Mouse (Mus musculus) neural tube, embryonic 14.5 days (tissue): ENCODE data around the gene Slc46a2. TPM values are rescaled to one million over a fixed set of nuclear protein-coding genes. Genes with fewer than 3 reads are reported as not detected.
A peak's percentile ranks its signal among the peaks of the same experiment; 100 is the strongest.

Source experiments
- ATAC-seq: fragments of 200-750 bp; cut with Nextera tagmentation; 2 replicates; pipeline ENCODE4 v1.8.0; 2017; ENCODE audit warnings: low read depth, mild to moderate bottlenecking, moderate TSS enrichment, moderate library complexity
- H3K27ac ChIP-seq: fragments of 300-500 bp; sonication (generic); 2 replicates; pipeline ENCODE4 v1.5.1; 2014; ENCODE audit warnings: low read depth, mild to moderate bottlenecking, control low read depth, low read length, moderate library complexity, mixed read lengths
- H3K27me3 ChIP-seq: fragments of 300-500 bp; sonication (generic); 2 replicates; pipeline ENCODE4 v1.6.1; 2014; ENCODE audit warnings: low read length; ENCODE audit not compliant: control insufficient read depth, insufficient read depth
- H3K36me3 ChIP-seq: fragments of 300-500 bp; sonication (generic); 2 replicates; pipeline ENCODE4 v1.6.1; 2014; ENCODE audit warnings: low read length, mixed read lengths; ENCODE audit not compliant: control insufficient read depth, insufficient read depth
- H3K4me1 ChIP-seq: fragments of 300-500 bp; sonication (generic); 2 replicates; pipeline ENCODE4 v1.6.1; 2014; ENCODE audit warnings: low read length; ENCODE audit not compliant: control insufficient read depth, insufficient read depth
- H3K4me2 ChIP-seq: fragments of 300-500 bp; sonication (generic); 2 replicates; pipeline ENCODE4 v1.6.1; 2014; ENCODE audit warnings: mild to moderate bottlenecking, low read depth, low read length, control low read depth
- H3K4me3 ChIP-seq: fragments of 300-500 bp; sonication (generic); 2 replicates; pipeline ENCODE4 v1.5.1; 2014; ENCODE audit warnings: low read depth, low read length, control low read depth, mixed read lengths
- H3K9ac ChIP-seq: fragments of 300-500 bp; sonication (generic); replicated peaks from 2 replicates; pipeline ENCODE4 v1.6.1; 2014; ENCODE audit warnings: low read depth, mild to moderate bottlenecking, control low read depth, low read length, mixed read lengths
- H3K9me3 ChIP-seq: fragments of 300-500 bp; sonication (generic); 2 replicates; pipeline ENCODE4 v1.6.1; 2016; ENCODE audit warnings: low read length; ENCODE audit not compliant: control insufficient read depth
- WGBS: fragments of 180-500 bp; shearing (Covaris S2); extraction: QIAGEN DNeasy Blood & Tissue Kit; methylation state at CpG from one replicate; pipeline ENCODE4 v1.1.7; 2014; 5-methylcytosine and 5-hydroxymethylcytosine counted together
- polyA plus RNA-seq: library from polyadenylated mRNA; unstranded; fragments of >200 nt; fragmentation: Nextera tagmentation; extraction: Ambion mirVana; gene quantifications from 2 replicates; pipeline ENCODE4 v1.2.1, GENCODE M21; 2014

Slc46a2 gene
- polyA plus RNA-seq, 1 experiment from 2014 or later: 0.07 TPM

- WGBS: 89% methylated on average over 6 of the region's 6 CpGs
- no peaks in the 10 kb centered on the region for H3K36me3 ChIP-seq
- H3K4me1 ChIP-seq: no peaks in the 10 kb centered on the region
- H3K9me3 ChIP-seq: no peaks in the 10 kb centered on the region
- no peak overlapping the region for H3K4me2 ChIP-seq
- no peak overlapping the region for H3K27ac ChIP-seq
- ATAC-seq: no peak
- H3K27me3 ChIP-seq: no peaks in the 10 kb centered on the region
- no peak overlapping the region for H3K9ac ChIP-seq
- no peak overlapping the region for H3K4me3 ChIP-seq
Measured at GRCm38 (mm10) chr4:59870433-59870832, 44.4 kb downstream of the Slc46a2 start.

DNA sequence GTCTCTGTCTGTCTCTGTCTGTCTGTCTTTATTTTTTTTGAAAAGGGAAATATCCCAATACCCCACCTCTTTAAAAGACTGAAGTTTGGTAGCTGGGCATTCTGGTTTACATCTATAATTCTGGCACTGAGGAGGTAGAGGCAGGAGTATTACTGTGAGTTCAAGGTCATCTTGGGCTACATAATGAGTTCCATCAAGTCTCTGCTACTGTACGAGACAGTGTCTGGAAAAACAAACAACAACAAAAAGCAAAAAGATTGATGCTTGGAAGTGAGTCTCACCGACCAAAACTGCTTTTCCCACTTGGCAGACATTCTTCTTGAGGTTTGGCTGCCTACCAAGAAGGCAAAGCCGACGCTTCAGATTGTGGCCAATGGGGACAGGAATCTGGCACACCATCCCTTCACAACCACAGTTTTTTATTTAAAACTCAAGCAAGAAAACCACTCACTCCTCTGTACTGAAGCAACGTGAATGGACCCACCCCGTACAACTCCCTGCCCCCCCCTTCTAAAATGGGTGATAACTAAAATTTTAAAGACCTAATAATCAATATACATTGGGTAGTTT is 45.3 kb downstream of the Slc46a2 start:
- no peaks in the 10 kb centered on the region for H3K9me3 ChIP-seq
- no peak for ATAC-seq
- H3K4me1 ChIP-seq: no peaks in the 10 kb centered on the region
- no peak overlapping the region for H3K4me3 ChIP-seq
- WGBS: 57% methylated on average over 6 of the region's 6 CpGs
- no peaks in the 10 kb centered on the region for H3K27me3 ChIP-seq
- no peak overlapping the region for H3K9ac ChIP-seq
- H3K27ac ChIP-seq: no peak overlapping the region
- H3K4me2 ChIP-seq: no peak overlapping the region
- H3K36me3 ChIP-seq: no peaks in the 10 kb centered on the region

DNA sequence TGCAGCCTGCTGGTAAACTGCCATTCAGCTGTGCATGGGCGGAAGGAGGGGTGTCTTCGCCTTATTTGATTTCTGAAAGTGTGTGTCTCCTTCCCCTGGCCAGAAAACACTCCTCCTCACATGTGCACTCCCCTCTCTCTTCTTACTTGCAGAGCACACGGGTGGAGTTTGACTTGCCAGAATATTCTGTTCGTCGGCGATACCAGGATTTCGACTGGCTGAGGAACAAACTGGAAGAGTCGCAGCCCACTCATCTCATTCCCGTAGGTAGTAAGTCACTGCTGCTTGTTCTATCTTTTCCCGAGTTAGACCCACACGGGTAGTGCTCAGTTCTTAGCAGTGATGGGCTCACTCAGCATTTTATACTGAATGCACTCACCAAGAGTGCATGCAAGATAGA is 46.8 kb downstream of the Slc46a2 start:
- no peak overlapping the region for H3K4me3 ChIP-seq
- H3K9me3 ChIP-seq: no peaks in the 10 kb centered on the region
- no peaks in the 10 kb centered on the region for H3K4me1 ChIP-seq
- no peaks in the 10 kb centered on the region for H3K36me3 ChIP-seq
- H3K4me2 ChIP-seq: no peak overlapping the region
- no peaks in the 10 kb centered on the region for H3K27me3 ChIP-seq
- no peak overlapping the region for H3K27ac ChIP-seq
- no peak overlapping the region for H3K9ac ChIP-seq
- ATAC-seq: no peak
- WGBS: 88% methylated on average over 11 of the region's 11 CpGs

GRCm38 (mm10) chr4:59863869-59864268 is 51.0 kb downstream of the Slc46a2 start:
- WGBS: 81% methylated on average over 6 of the region's 6 CpGs

GRCm38 (mm10) chr4:59862335-59862734 is 52.5 kb downstream of the Slc46a2 start:
- Histone ChIP-seq H3K4me3 (no peak overlapping the region), H3K9ac (no peak overlapping the region), H3K4me2 (no peak overlapping the region), H3K36me3 (no peaks in the 10 kb centered on the region), H3K9me3 (no peaks in the 10 kb centered on the region), H3K27me3 (no peaks in the 10 kb centered on the region), H3K4me1 (no peaks in the 10 kb centered on the region), H3K27ac (no peak overlapping the region)
- ATAC-seq: no peak
- WGBS: 78% methylated on average over 1 of the region's 1 CpGs

More at GRCm38 (mm10) chr4:59863869-59864268, 51.0 kb downstream of the Slc46a2 start:
- H3K27ac ChIP-seq: no peak overlapping the region
- H3K36me3 ChIP-seq: no peaks in the 10 kb centered on the region
- H3K9ac ChIP-seq: no peak overlapping the region
- ATAC-seq: no peak
- H3K9me3 ChIP-seq: no peaks in the 10 kb centered on the region
- no peaks in the 10 kb centered on the region for H3K4me1 ChIP-seq
- no peak overlapping the region for H3K4me2 ChIP-seq
- H3K27me3 ChIP-seq: no peaks in the 10 kb centered on the region
- no peak overlapping the region for H3K4me3 ChIP-seq

DNA sequence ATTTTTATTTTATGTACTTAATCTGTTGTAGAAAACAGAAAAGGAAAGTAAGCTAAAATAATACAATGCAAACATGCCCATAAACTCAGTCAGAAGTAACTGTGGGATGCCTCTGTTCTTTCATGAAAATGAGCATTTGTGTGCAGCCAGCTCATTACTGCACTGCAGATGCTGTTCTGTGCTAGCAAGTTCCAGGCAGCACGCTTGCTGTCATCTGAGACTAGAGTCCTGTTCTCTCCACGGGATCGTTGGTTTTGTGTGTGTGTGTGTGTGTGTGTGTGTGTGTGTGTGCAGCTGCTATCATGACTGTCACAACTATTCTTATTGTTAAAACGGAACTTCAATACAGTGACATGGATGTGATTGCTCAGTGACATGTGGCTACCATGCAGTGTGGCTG is 53.0 kb downstream of the Slc46a2 start:
- Histone ChIP-seq H3K36me3 (no peaks in the 10 kb centered on the region), H3K4me3 (no peak overlapping the region), H3K4me1 (no peaks in the 10 kb centered on the region), H3K27me3 (no peaks in the 10 kb centered on the region), H3K9me3 (no peaks in the 10 kb centered on the region), H3K4me2 (no peak overlapping the region), H3K27ac (no peak overlapping the region), H3K9ac (no peak overlapping the region)
- 52% methylated on average over 4 of the region's 4 CpGs for WGBS
- no peak for ATAC-seq

DNA sequence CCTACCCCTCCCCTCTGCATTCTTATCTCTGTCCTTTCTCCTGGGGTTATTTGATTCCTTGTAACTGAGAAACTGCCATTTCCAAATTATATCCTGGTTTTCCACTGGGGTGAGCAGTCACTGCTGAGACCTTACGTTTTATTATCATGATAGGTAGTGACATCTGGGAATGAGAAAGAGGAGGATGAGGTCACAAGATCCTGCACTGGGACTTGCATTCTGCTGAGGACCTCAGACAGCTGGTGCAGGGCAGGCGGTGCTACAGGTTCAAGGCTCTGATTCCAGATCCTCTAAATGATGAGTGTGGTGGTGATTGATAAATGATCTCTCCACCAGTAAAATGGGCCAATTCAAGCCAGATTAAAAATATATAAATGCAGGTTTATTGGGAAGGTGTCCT is 54.4 kb downstream of the Slc46a2 start:
- Histone ChIP-seq H3K4me1 (no peaks in the 10 kb centered on the region), H3K27me3 (no peaks in the 10 kb centered on the region), H3K27ac (no peak overlapping the region), H3K9me3 (no peaks in the 10 kb centered on the region), H3K9ac (no peak overlapping the region), H3K4me2 (no peak overlapping the region), H3K4me3 (no peak overlapping the region), H3K36me3 (no peaks in the 10 kb centered on the region)
- WGBS: 69% methylated on average over 2 of the region's 2 CpGs
- peak; percentile 41; the same call in 1 of the 2 replicates for ATAC-seq

GRCm38 (mm10) chr4:59859693-59860425 is 55.0 kb downstream of the Slc46a2 start:
- no peaks in the 10 kb centered on the region for H3K4me1 ChIP-seq
- H3K27ac ChIP-seq: no peak overlapping the region
- H3K4me2 ChIP-seq: no peak overlapping the region
- H3K27me3 ChIP-seq: no peaks in the 10 kb centered on the region
- H3K4me3 ChIP-seq: no peak overlapping the region
- no peak overlapping the region for H3K9ac ChIP-seq
- no peaks in the 10 kb centered on the region for H3K36me3 ChIP-seq
- WGBS: 65% methylated on average over 16 of the region's 16 CpGs
- no peaks in the 10 kb centered on the region for H3K9me3 ChIP-seq
- peak; percentile 69 for ATAC-seq
